Mouse (Mus musculus) C2C12 (cell line): ENCODE measurements around the gene Islr. TPM values are rescaled to one million over a fixed set of nuclear protein-coding genes. Genes with fewer than 3 reads are reported as not detected.

Experiments used
- H3K27me3 ChIP-seq: one replicate; pipeline ENCODE4 v1.6.1; 2011; ENCODE audit not compliant: control insufficient read depth, insufficient read depth, insufficient read length
- H3K36me3 ChIP-seq: one replicate; pipeline ENCODE4 v1.6.1; 2011; ENCODE audit not compliant: control insufficient read depth, insufficient read depth
- H3K4me3 ChIP-seq: one replicate; pipeline ENCODE4 v1.5.1; 2011; ENCODE audit warnings: mild to moderate bottlenecking, control low read depth; ENCODE audit not compliant: poor library complexity, insufficient read depth, severe bottlenecking
- H3K79me2 ChIP-seq: one replicate; pipeline ENCODE4 v1.6.1; 2011; ENCODE audit not compliant: control insufficient read depth, insufficient read depth
- H3K79me3 ChIP-seq: one replicate; pipeline ENCODE4 v1.6.1; 2011; ENCODE audit warnings: low read depth, control low read depth
- H3ac ChIP-seq: one replicate; pipeline ENCODE3; 2011; ENCODE audit warnings: low read depth; ENCODE audit not compliant: control insufficient read depth, insufficient read length
- CEBPB ChIP-seq: IDR thresholded peaks from one replicate; pipeline ENCODE4 v1.6.1; 2011; ENCODE audit warnings: low read depth, mild to moderate bottlenecking, control low read depth, moderate library complexity
- CTCF ChIP-seq: IDR thresholded peaks from one replicate; pipeline ENCODE4 v1.5.1; 2011; ENCODE audit not compliant: control insufficient read depth, insufficient read depth, insufficient read length
- FOSL1 ChIP-seq: IDR thresholded peaks from one replicate; pipeline ENCODE4 v1.8.0; 2011; ENCODE audit warnings: mild to moderate bottlenecking, low read length; ENCODE audit not compliant: poor library complexity, insufficient read depth, severe bottlenecking
- MAX ChIP-seq: IDR thresholded peaks from one replicate; pipeline ENCODE4 v1.6.1; 2011; ENCODE audit warnings: mild to moderate bottlenecking, control low read depth
- MYOD1 ChIP-seq: IDR thresholded peaks from one replicate; pipeline ENCODE4 v1.6.1; 2011; ENCODE audit warnings: low read depth; ENCODE audit not compliant: control insufficient read depth, insufficient read length
- MYOG ChIP-seq: IDR thresholded peaks from one replicate; pipeline ENCODE4 v1.6.1; 2011; ENCODE audit not compliant: control insufficient read depth, insufficient read length; ENCODE audit errors: extremely low read depth
- USF1 ChIP-seq: IDR thresholded peaks from one replicate; pipeline ENCODE4 v1.6.1; 2011; ENCODE audit warnings: low read depth, mild to moderate bottlenecking, control low read depth, moderate library complexity
- polyA plus RNA-seq: library from polyadenylated mRNA; unstranded; fragments of >200 nt; fragmentation: generic; extraction: Trizol; gene quantifications from one replicate; pipeline ENCODE4 v1.2.1, GENCODE M21; 2012; ENCODE audit warnings: missing spikeins

Islr gene
- polyA plus RNA-seq, 1 experiment = 10.3 TPM

- Histone ChIP-seq H3K4me3 (no peak overlapping the region), H3K79me2 (no peaks in the 10 kb centered on the region), H3ac (no peak overlapping the region), H3K27me3 (no peaks in the 10 kb centered on the region), H3K79me3 (no peaks in the 10 kb centered on the region), H3K36me3 (no peaks in the 10 kb centered on the region)
- TF ChIP-seq USF1 = no peak
- TF ChIP-seq MYOD1 = no peak
- no peak for TF ChIP-seq MYOG
- no peak for TF ChIP-seq MAX
- TF ChIP-seq CTCF = no peak
- TF ChIP-seq FOSL1 = no peak
- TF ChIP-seq CEBPB = no peak
Measured at GRCm38 (mm10) chr9:58155366-58155765, 48.7 kb downstream of the Islr start.

GRCm38 (mm10) chr9:58153095-58153494, 51.0 kb downstream of the Islr start:
- H3K36me3 ChIP-seq = no peaks in the 10 kb centered on the region
- H3K79me3 ChIP-seq = no peaks in the 10 kb centered on the region
- H3ac ChIP-seq = no peak overlapping the region
- no peak overlapping the region for H3K4me3 ChIP-seq
- no peaks in the 10 kb centered on the region for H3K27me3 ChIP-seq
- TF ChIP-seq FOSL1 = no peak
- TF ChIP-seq USF1 = no peak
- no peaks in the 10 kb centered on the region for H3K79me2 ChIP-seq

- TF ChIP-seq MAX (no peak), MYOD1 (no peak), USF1 (no peak), CTCF (no peak), MYOG (no peak), CEBPB (no peak), FOSL1 (no peak)
- Histone ChIP-seq H3ac (no peak overlapping the region), H3K36me3 (no peaks in the 10 kb centered on the region), H3K79me2 (no peaks in the 10 kb centered on the region), H3K79me3 (no peaks in the 10 kb centered on the region), H3K4me3 (no peak overlapping the region), H3K27me3 (no peaks in the 10 kb centered on the region)
Measured at GRCm38 (mm10) chr9:58150733-58151361, 53.3 kb downstream of the Islr start.

- no peak for TF ChIP-seq MAX
- no peak for TF ChIP-seq MYOD1
- TF ChIP-seq CEBPB = no peak
- TF ChIP-seq USF1 = no peak
- TF ChIP-seq MYOG = no peak
- TF ChIP-seq FOSL1 = no peak
- Histone ChIP-seq H3K79me2 (no peaks in the 10 kb centered on the region), H3K27me3 (no peaks in the 10 kb centered on the region), H3K4me3 (no peak overlapping the region), H3ac (no peak overlapping the region), H3K79me3 (no peaks in the 10 kb centered on the region), H3K36me3 (no peaks in the 10 kb centered on the region)
Measured at GRCm38 (mm10) chr9:58148806-58149205, 55.3 kb downstream of the Islr start.

GRCm38 (mm10) chr9:58145417-58145816, 58.7 kb downstream of the Islr start:
- Histone ChIP-seq H3K79me2 (no peaks in the 10 kb centered on the region), H3ac (no peak overlapping the region), H3K27me3 (no peaks in the 10 kb centered on the region), H3K79me3 (no peaks in the 10 kb centered on the region), H3K4me3 (no peak overlapping the region), H3K36me3 (no peaks in the 10 kb centered on the region)
- TF ChIP-seq MYOD1 = no peak
- no peak for TF ChIP-seq CTCF
- TF ChIP-seq CEBPB = no peak
- TF ChIP-seq USF1 = no peak
- no peak for TF ChIP-seq MAX
- TF ChIP-seq FOSL1 = no peak
- TF ChIP-seq MYOG = no peak

- Histone ChIP-seq H3K36me3 (no peaks in the 10 kb centered on the region), H3K27me3 (no peaks in the 10 kb centered on the region), H3K79me3 (no peaks in the 10 kb centered on the region), H3K79me2 (no peaks in the 10 kb centered on the region), H3K4me3 (no peak overlapping the region), H3ac (no peak overlapping the region)
- TF ChIP-seq CEBPB (no peak), MAX (no peak), MYOD1 (no peak), FOSL1 (no peak), CTCF (no peak), MYOG (no peak), USF1 (no peak)
Measured at GRCm38 (mm10) chr9:58144664-58145063, 59.4 kb downstream of the Islr start.
